Mouse (Mus musculus): ENCODE data around the gene Gfod2. TPM values are rescaled to one million over a fixed set of nuclear protein-coding genes. Genes with fewer than 3 reads are reported as not detected.

Gene Gfod2
- total RNA-seq, 2 experiments from 2014 or later: 4.2 to 4.8 TPM

DNA sequence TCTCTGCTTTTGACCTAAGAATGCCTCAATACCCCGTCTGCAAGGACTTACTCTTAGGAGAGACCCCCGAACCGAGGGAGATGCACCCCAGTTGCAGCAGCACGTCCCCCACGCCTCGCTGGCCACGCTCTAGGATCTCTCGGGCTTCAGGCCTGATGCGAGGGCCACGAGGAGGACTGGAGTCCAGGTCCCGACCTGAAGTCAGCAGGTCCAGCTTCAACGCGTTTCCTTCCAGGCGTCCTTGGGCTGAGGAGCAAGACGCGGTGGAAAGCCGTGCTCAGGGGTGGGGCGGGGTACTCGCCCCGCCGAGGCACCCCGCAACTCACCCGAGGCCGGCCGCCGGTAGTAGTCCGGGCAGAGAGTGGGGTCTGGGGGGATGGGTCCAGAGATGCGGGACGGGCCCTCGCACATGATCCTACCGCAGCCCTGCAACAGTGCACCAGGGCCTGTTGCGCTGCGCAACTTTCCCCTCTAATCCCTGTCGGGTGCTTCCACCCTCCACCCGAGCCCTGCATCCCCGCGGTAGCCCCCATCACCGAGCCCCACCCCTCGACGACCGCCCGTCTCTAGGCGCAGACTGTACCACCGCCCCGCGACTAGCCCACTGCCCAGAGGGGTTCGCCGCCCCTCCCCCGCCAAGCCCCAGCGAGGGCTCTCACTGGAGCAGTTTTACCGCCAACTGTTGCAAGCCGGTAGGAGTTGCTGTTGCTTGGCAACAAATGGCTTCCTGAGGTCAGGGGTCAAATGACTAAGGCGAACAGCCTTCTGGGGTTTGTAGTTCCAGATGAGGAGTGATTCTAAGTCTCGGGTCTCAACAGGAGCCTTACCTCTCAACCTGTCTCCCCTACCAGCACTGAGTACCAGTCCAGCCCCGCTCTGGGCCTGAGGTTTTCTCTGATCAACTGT is 50.7 kb downstream of the Gfod2 start, which contains the start of the genes 4933405L10Rik and Enkd1:
Gene 4933405L10Rik, plus strand, starts transcription at position 158 of the 906 bp plus-strand sequence.
Gene Enkd1, minus strand, starts transcription at position 713 of the 906 bp plus-strand sequence.
- DNase-seq (ENCODE audit: low spot score): peak; percentile 60
- intact Hi-C loops (cut with DNase I): no loop called here

GRCm38 (mm10) chr8:105706426-105706825 is 52.0 kb downstream of the Gfod2 start:
- intact Hi-C loops (cut with DNase I): no loop called here
- DNase-seq (ENCODE audit: low spot score): no peak

GRCm38 (mm10) chr8:105704955-105705354 is 53.5 kb downstream of the Gfod2 start:
- DNase-seq (ENCODE audit: low spot score): no peak
- intact Hi-C loops (cut with DNase I): no loop called here

GRCm38 (mm10) chr8:105704146-105704812 is 54.2 kb downstream of the Gfod2 start:
- DNase-seq (ENCODE audit: low spot score): no peak
- intact Hi-C loops (cut with DNase I): no loop called here

- no peak for DNase-seq (ENCODE audit: low spot score)
- intact Hi-C loops (cut with DNase I): no loop called here
Measured at GRCm38 (mm10) chr8:105702731-105703415, 55.6 kb downstream of the Gfod2 start.

DNA sequence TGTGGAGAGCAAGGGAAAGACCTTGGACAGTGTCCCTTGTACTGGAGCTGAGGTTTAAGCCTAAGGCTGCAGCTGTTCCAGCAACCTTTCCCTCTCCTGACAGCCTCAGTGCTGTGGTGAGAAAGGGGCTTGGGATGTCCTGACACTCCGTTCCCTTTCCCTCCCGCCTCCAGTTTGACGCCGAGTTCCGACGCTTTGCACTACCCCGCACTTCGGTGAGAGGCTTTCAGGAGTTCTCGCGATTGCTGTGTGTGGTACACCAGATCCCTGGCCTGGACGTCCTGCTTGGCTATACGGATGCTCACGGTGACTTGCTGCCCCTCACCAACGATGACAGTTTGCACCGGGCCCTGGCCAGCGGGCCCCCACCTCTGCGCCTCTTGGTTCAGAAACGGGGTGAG is 56.5 kb downstream of the Gfod2 start:
- intact Hi-C loops (cut with DNase I): no loop called here
- no peak for DNase-seq (ENCODE audit: low spot score)

- DNase-seq (ENCODE audit: low spot score): peak; percentile 90
- intact Hi-C loops (cut with DNase I): no loop called here
Measured at GRCm38 (mm10) chr8:105700966-105701824, 57.3 kb downstream of the Gfod2 start, which contains the start of the genes Acd and Pard6a. Acd (minus strand) TSS chr8:105701102. Pard6a (plus strand) TSS chr8:105701148.

DNA sequence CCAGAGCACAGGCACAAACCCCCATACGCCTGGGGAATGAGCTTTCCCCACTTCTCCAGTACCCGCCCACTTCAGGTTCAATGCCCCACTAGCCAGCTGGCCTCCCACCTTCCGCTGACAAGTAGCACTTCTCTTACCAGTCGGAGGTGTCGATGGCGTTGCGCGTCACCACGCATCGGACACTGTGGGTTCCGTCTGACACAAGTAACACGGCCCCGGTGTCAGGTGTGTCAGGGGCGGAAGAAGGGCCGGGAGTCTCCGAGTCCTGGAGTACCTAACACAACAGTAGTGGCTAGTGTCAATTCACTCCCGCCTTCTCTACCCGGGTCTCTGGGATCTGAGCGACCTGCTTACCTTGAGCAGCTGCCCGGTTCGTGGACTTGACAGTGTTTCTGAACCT is 57.9 kb downstream of the Gfod2 start:
- no peak for DNase-seq (ENCODE audit: low spot score)
- intact Hi-C loops (cut with DNase I): no loop called here

DNA sequence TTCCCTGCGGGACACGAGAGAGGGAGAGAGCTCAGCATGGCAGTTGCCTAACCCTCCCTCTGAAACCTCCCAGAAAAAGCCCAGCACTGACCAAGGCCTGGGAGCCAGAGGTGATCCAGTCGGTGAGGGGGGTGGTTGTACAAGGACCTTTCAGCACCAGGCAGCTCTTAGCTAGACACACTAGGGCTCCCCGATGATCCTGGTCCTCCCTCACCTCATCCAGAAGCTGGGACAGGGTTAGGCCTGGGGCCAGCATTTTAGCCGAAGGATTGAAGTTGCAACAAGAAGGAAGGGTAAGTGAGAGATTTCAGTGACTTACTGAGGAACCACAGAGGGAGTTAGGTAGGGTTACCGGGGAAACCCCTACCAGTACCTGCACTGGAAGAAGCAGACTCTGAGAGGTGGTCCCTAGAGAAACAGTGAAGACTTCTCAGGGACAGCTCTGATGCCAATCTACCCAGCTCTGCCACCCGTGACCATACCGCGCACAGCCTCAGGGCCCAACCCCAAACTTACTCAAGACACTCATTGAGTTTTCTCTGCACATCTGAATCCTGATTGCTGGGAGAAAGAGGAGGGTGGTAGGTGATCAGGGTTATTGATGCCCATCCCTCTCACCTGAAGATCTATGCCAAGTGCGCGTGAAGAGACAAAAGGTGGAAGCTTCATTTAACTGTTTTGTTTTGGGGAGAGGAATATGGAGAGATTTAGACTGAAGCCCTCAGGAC is 58.8 kb downstream of the Gfod2 start:
- intact Hi-C loops (cut with DNase I): no loop called here
- DNase-seq (ENCODE audit: low spot score): no peak

DNA sequence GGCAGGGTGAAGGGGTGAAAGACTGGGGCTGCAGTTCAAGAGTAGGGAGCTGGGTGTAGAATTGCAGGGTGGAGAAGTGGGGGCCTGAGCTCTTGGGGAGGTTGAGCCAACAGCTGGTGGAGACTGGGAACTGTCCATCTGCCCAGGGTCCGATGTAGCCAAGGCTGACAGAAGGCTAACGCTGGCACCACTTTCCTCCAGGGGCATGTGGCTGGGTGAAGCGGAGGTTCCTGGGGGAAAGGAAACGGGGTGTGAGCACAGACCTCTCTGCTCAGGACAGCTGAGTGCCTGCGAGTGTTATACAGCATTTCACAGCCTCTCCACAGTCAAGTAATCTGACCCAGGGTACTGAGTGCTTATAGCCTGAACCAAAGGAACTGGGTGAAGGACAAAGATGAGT is 59.7 kb downstream of the Gfod2 start:
- intact Hi-C loops (cut with DNase I): no loop called here
- no peak for DNase-seq (ENCODE audit: low spot score)

- intact Hi-C loops (cut with DNase I): no loop called here
- DNase-seq (ENCODE audit: low spot score): no peak
Measured at GRCm38 (mm10) chr8:105697196-105697780, 61.2 kb downstream of the Gfod2 start.

- DNase-seq (ENCODE audit: low spot score): no peak
- intact Hi-C loops (cut with DNase I): no loop called here
Measured at GRCm38 (mm10) chr8:105695080-105695780, 63.2 kb downstream of the Gfod2 start.

- DNase-seq (ENCODE audit: low spot score): no peak
- intact Hi-C loops (cut with DNase I): no loop called here
Measured at GRCm38 (mm10) chr8:105694051-105694799, 64.2 kb downstream of the Gfod2 start.

GRCm38 (mm10) chr8:105693648-105694047 is 64.8 kb downstream of the Gfod2 start:
- intact Hi-C loops (cut with DNase I): no loop called here
- DNase-seq (ENCODE audit: low spot score): no peak

- DNase-seq (ENCODE audit: low spot score): no peak
- intact Hi-C loops (cut with DNase I): no loop called here
Measured at GRCm38 (mm10) chr8:105692449-105693182, 65.8 kb downstream of the Gfod2 start.

GRCm38 (mm10) chr8:105690978-105691377 is 67.5 kb downstream of the Gfod2 start:
- intact Hi-C loops (cut with DNase I): no loop called here
- no peak for DNase-seq (ENCODE audit: low spot score)
